Comparison of ENCODE assay signal across 12 mouse cellular contexts in the genomic region with DNA sequence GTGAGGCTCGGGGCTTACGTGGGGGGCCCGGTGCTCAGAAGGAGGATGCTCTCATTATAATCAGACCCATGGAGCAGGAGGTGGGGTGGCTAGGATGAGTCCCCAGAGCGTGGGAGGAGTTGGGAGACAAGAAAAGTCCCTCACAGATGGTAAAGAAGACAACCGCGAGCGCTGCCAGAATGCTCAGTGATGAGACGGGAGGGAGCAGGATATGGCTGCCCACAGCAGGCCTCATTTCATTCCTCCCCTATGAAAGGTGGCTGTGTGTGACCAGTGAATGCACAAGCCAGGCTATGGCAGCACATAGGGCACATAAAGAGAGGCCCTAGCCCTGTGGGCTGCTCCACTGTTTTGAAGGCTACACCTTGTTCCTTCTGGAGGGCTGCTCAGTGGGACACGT.
DNase-seq lines count a peak whose midpoint lies in the region.
"Had no signal": no experiment of that assay in that cellular context is flagged by ENCODE, and none has a peak within 500 bp of the region (broad histone marks: within the 10 kb centered on the region; RNA-seq: fewer than 3 reads in every experiment).

No protein-coding gene starts in this region.

- peak; percentile 42 for DNase-seq in cerebellum, adult 9-11 months
- DNase-seq in cerebellum, adult 11 months = no peak
- peak; percentile 88 for DNase-seq in brain, adult 2 months (ENCODE audit: low read depth, low spot score)
- DNase-seq in frontal cortex, postnatal 14 days (ENCODE audit: low spot score in 2 of 2) = peak; percentile 40 to 53
- peak; percentile 40 to 51 for DNase-seq in left cerebral cortex, postnatal 10 days (ENCODE audit: extremely low spot score in 1 of 2, low spot score in 2 of 2)
- DNase-seq in spleen, postnatal 10 days (ENCODE audit: low spot score in 2 of 2) = no peak
- DNase-seq in adrenal gland, postnatal 25 days = no peak
- DNase-seq in lung, postnatal 14 days = no peak
- DNase-seq: B cell, adult 2 months; heart, adult 11 months; lung, adult 2 months; thymus, postnatal 36 days had no signal

- intact Hi-C loops in left cerebral cortex, postnatal 10 days (cut with DNase I) = no loop called here

Comparison
In these comparisons a context has a peak if more than half of its experiments do, and no peak if none do; other contexts are left out.
1. DNase-seq: peak in cerebellum, adult 9-11 months (single experiment), brain, adult 2 months (single experiment), frontal cortex, postnatal 14 days (2 of 2) and left cerebral cortex, postnatal 10 days (2 of 2); none in cerebellum, adult 11 months (single experiment), spleen, postnatal 10 days (0 of 2), adrenal gland, postnatal 25 days (single experiment) and lung, postnatal 14 days (single experiment).